Mouse (Mus musculus) G1E (cell line): ENCODE data around the gene Kcnip3.

ENCODE experiments used
- CTCF ChIP-seq: IDR thresholded peaks from 2 replicates; pipeline ENCODE4 v1.5.1; 2012; ENCODE audit warnings: low read depth, low read length, inconsistent platforms, mixed read lengths
- GATA1 ChIP-seq: IDR thresholded peaks from 2 replicates; pipeline ENCODE4 v1.6.1; 2012; ENCODE audit warnings: borderline replicate concordance, low read length, inconsistent platforms, mixed read lengths
- GATA2 ChIP-seq: IDR thresholded peaks from 2 replicates; pipeline ENCODE4 v1.6.1; 2012; ENCODE audit warnings: low read depth, low read length, inconsistent platforms, borderline replicate concordance
- POLR2AphosphoS5 ChIP-seq: IDR thresholded peaks from 2 replicates; pipeline ENCODE4 v1.6.1; 2012; ENCODE audit warnings: low read depth, low read length, inconsistent platforms; ENCODE audit not compliant: insufficient replicate concordance
- TAL1 ChIP-seq: conservative IDR thresholded peaks from 2 replicates; pipeline ENCODE4 v1.6.1; 2012; ENCODE audit warnings: low read depth, low read length, inconsistent platforms, mixed read lengths

- TF ChIP-seq CTCF (no peak), GATA1 (no peak), POLR2AphosphoS5 (no peak), TAL1 (no peak), GATA2 (no peak)
These were observed 4.8 kb downstream of the Kcnip3 start for GRCm38 (mm10) chr2:127517081-127517480.
